Comparison of ENCODE assay signal across 8 mouse cellular contexts in the genomic region with DNA sequence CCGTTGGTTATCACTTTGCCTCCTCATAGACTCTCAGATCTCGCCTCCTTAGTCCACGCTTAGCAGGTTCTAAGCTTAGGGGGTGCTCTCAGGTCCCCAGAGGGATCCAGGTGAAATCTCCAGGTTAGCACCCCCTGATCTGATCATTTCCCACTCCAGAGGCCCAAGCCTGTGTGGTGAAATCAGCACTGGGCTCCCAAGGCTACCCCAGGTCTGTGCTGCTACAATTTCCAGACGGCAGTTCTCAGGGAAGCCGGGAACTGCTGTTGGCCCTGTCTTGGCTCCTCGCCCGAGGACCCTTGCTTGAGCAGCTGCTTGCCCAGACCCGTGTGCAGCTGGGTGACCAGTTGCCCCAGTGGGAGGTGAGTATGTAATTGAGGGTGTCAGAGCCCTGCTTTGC. TPM values are rescaled to one million over a fixed set of nuclear protein-coding genes. Genes with fewer than 3 reads are reported as not detected.
DNase-seq lines count a peak whose midpoint lies in the region; ATAC-seq and TF ChIP-seq lines count a peak whose summit lies in the region.

No protein-coding gene starts in this region.

- TF ChIP-seq POLR2A in bone marrow, adult 2 months (IDR thresholded peaks at IDR 0.05; ENCODE audit: borderline replicate concordance, control insufficient read depth, low read depth, low read length), result no peak

- peak overlapping the region; percentile 71 for H3K4me3 ChIP-seq in kidney, embryonic 14.5 days (ENCODE audit: low read length)
- H3K4me3 ChIP-seq in bone marrow, adult 2 months (replicated peaks; ENCODE audit: control insufficient read depth, low read depth, low read length), result peak overlapping the region; percentile 88
- peak overlapping the region; percentile 71 for H3K4me3 ChIP-seq in hindbrain, embryonic 10.5 days
- H3K4me3 ChIP-seq in midbrain, embryonic 13.5 days (replicated peaks), result peak overlapping the region; percentile 62

- peaks cover 22% of the 10 kb centered on the region; the same call in 1 of the 2 replicates for H3K4me1 ChIP-seq in kidney, embryonic 14.5 days (ENCODE audit: control insufficient read depth, insufficient read depth, low read length)
- peaks cover 2% of the 10 kb centered on the region; the same call in 1 of the 2 replicates for H3K4me1 ChIP-seq in bone marrow, adult 2 months (ENCODE audit: control insufficient read depth, insufficient read depth, low read length)
- peaks cover 38% of the 10 kb centered on the region for H3K4me1 ChIP-seq in hindbrain, embryonic 10.5 days (replicated peaks)
- peaks cover 24% of the 10 kb centered on the region for H3K4me1 ChIP-seq in midbrain, embryonic 13.5 days (replicated peaks)

- H3K27ac ChIP-seq in kidney, embryonic 14.5 days (ENCODE audit: low read depth, low read length), result peak overlapping the region; percentile 73; the same call in 1 of the 2 replicates
- H3K27ac ChIP-seq in bone marrow, adult 2 months (ENCODE audit: control insufficient read depth, insufficient read depth, low read depth, low read length, poor library complexity), result no peak overlapping the region
- peak overlapping the region; percentile 88 for H3K27ac ChIP-seq in hindbrain, embryonic 10.5 days
- H3K27ac ChIP-seq in midbrain, embryonic 13.5 days, result no peak overlapping the region

- peaks cover 8% of the 10 kb centered on the region; the same call in 1 of the 2 replicates for H3K36me3 ChIP-seq in kidney, embryonic 14.5 days (ENCODE audit: control insufficient read depth, insufficient read depth, low read length)
- H3K36me3 ChIP-seq in hindbrain, embryonic 10.5 days, result peaks cover 40% of the 10 kb centered on the region
- peaks cover 9% of the 10 kb centered on the region; the same call in 1 of the 2 replicates for H3K36me3 ChIP-seq in midbrain, embryonic 13.5 days

- WGBS in kidney, embryonic 14.5 days, result 22% methylated on average over 8 of the region's 8 CpGs
- 53% methylated on average over 8 of the region's 8 CpGs for WGBS in bone marrow, adult 2 months
- WGBS in hindbrain, embryonic 10.5 days, result 37% methylated on average over 8 of the region's 8 CpGs
- WGBS in midbrain, embryonic 13.5 days, result 39% methylated on average over 8 of the region's 8 CpGs

- H3K4me2 ChIP-seq in kidney, embryonic 14.5 days (replicated peaks; ENCODE audit: low read depth, low read length), result peak overlapping the region; percentile 70
- peak overlapping the region; percentile 91 for H3K4me2 ChIP-seq in midbrain, embryonic 13.5 days (replicated peaks)

- peak overlapping the region; percentile 68 for H3K9ac ChIP-seq in kidney, embryonic 14.5 days (ENCODE audit: low read depth, low read length)
- peak overlapping the region; percentile 73 for H3K9ac ChIP-seq in midbrain, embryonic 13.5 days (replicated peaks)

- H3K9me3 ChIP-seq in kidney, embryonic 14.5 days (ENCODE audit: control insufficient read depth, low read length), result no peaks in the 10 kb centered on the region
- no peaks in the 10 kb centered on the region for H3K9me3 ChIP-seq in hindbrain, embryonic 10.5 days
- H3K9me3 ChIP-seq in midbrain, embryonic 13.5 days, result no peaks in the 10 kb centered on the region

- no peak for TF ChIP-seq CTCF in bone marrow, adult 2 months (IDR thresholded peaks at IDR 0.05; ENCODE audit: control insufficient read depth, insufficient read depth, low read length)

- DNase-seq in kidney, adult 18-20 months, result no peak
- DNase-seq in hindbrain, embryonic 10.5 days (ENCODE audit: low spot score), result no peak
- DNase-seq in ovary, postnatal 36 days (ENCODE audit: low spot score), result no peak
- DNase-seq in adrenal gland, adult 18-20 months (ENCODE audit: low spot score in 2 of 2), result no peak
- DNase-seq in gastrocnemius, adult 8-10 months (ENCODE audit: low spot score in 2 of 2), result no peak

- ATAC-seq in kidney, embryonic 14.5 days (ENCODE audit: low FRiP score, low TSS enrichment), result no peak
- no peak for ATAC-seq in midbrain, embryonic 13.5 days

- no peaks in the 10 kb centered on the region for H3K27me3 ChIP-seq in kidney, embryonic 14.5 days (ENCODE audit: control insufficient read depth, insufficient read depth, low read length)
- peaks cover 31% of the 10 kb centered on the region for H3K27me3 ChIP-seq in hindbrain, embryonic 10.5 days (ENCODE audit: insufficient read depth, poor library complexity, severe bottlenecking)
- peaks cover 25% of the 10 kb centered on the region for H3K27me3 ChIP-seq in midbrain, embryonic 13.5 days

RNA-seq across cellular contexts. Expression of a gene that starts 0.8 kb away (rescaled TPM):
- 33.0 and 37.4 TPM in 2 replicates for polyA plus RNA-seq in kidney, embryonic 14.5 days (2014; fragmentation: Nextera tagmentation; extraction: Ambion mirVana)
- 7.0 and 16.0 TPM in 2 replicates for polyA plus RNA-seq in bone marrow, adult 2 months (2011; ENCODE audit: insufficient read depth, insufficient read length, low replicate concordance, missing spikeins)
- polyA plus RNA-seq in hindbrain, embryonic 10.5 days (2016; fragmentation: Nextera tagmentation; extraction: Ambion mirVana), result 59.5 and 66.4 TPM in 2 replicates
- polyA plus RNA-seq in midbrain, embryonic 13.5 days (2015; fragmentation: Nextera tagmentation; extraction: Ambion mirVana), result 21.3 and 21.6 TPM in 2 replicates
- under 1 TPM; 0.83 to 0.93 TPM for total RNA-seq in adrenal gland, adult 18-20 months (2021)
- under 1 TPM in 1 of 4 experiments, not detected in 3; 0.22 TPM for total RNA-seq in gastrocnemius, adult 8-10 months (2022)

RNA-seq across cellular contexts. Expression of a gene that starts 10.9 kb away (rescaled TPM):
- 194 and 281 TPM in 2 replicates for polyA plus RNA-seq in kidney, embryonic 14.5 days (2014; fragmentation: Nextera tagmentation; extraction: Ambion mirVana)
- polyA plus RNA-seq in bone marrow, adult 2 months (2011; ENCODE audit: insufficient read depth, insufficient read length, low replicate concordance, missing spikeins), result 166 and 201 TPM in 2 replicates
- polyA plus RNA-seq in hindbrain, embryonic 10.5 days (2016; fragmentation: Nextera tagmentation; extraction: Ambion mirVana), result 84.9 and 97.7 TPM in 2 replicates
- 31.0 and 35.1 TPM in 2 replicates for polyA plus RNA-seq in midbrain, embryonic 13.5 days (2015; fragmentation: Nextera tagmentation; extraction: Ambion mirVana)
- total RNA-seq in adrenal gland, adult 18-20 months (2021), result 100 to 1,000 TPM in 1 of 2 experiments, 10 to 100 TPM in 1; 52.9 to 106 TPM
- 10 to 100 TPM; 53.0 to 78.6 (median 58.5) TPM for total RNA-seq in gastrocnemius, adult 8-10 months (2022)

RNA-seq across cellular contexts. Expression of a gene that starts 17.0 kb away (rescaled TPM):
- 162 and 174 TPM in 2 replicates for polyA plus RNA-seq in kidney, embryonic 14.5 days (2014; fragmentation: Nextera tagmentation; extraction: Ambion mirVana)
- 23.6 and 24.6 TPM in 2 replicates for polyA plus RNA-seq in bone marrow, adult 2 months (2011; ENCODE audit: insufficient read depth, insufficient read length, low replicate concordance, missing spikeins)
- polyA plus RNA-seq in hindbrain, embryonic 10.5 days (2016; fragmentation: Nextera tagmentation; extraction: Ambion mirVana), result 195 and 260 TPM in 2 replicates
- 360 TPM in 2 replicates for polyA plus RNA-seq in midbrain, embryonic 13.5 days (2015; fragmentation: Nextera tagmentation; extraction: Ambion mirVana)
- 10 to 100 TPM; 48.1 to 55.6 TPM for total RNA-seq in adrenal gland, adult 18-20 months (2021)
- 10 to 100 TPM; 22.0 to 27.4 (median 24.3) TPM for total RNA-seq in gastrocnemius, adult 8-10 months (2022)

RNA-seq across cellular contexts. Expression of a gene that starts 28.7 kb away (rescaled TPM):
- 4.2 and 13.9 TPM in 2 replicates for polyA plus RNA-seq in kidney, embryonic 14.5 days (2014; fragmentation: Nextera tagmentation; extraction: Ambion mirVana)
- polyA plus RNA-seq in bone marrow, adult 2 months (2011; ENCODE audit: insufficient read depth, insufficient read length, low replicate concordance, missing spikeins), result not detected in 2 replicates
- 16.4 and 24.8 TPM in 2 replicates for polyA plus RNA-seq in hindbrain, embryonic 10.5 days (2016; fragmentation: Nextera tagmentation; extraction: Ambion mirVana)
- polyA plus RNA-seq in midbrain, embryonic 13.5 days (2015; fragmentation: Nextera tagmentation; extraction: Ambion mirVana), result 24.7 and 30.2 TPM in 2 replicates
- total RNA-seq in adrenal gland, adult 18-20 months (2021), result 1 to 10 TPM; 5.4 to 7.2 TPM
- not detected for total RNA-seq in gastrocnemius, adult 8-10 months (2022)

RNA-seq across cellular contexts. Expression of a gene that starts 58.9 kb away (rescaled TPM):
- 23.0 and 26.2 TPM in 2 replicates for polyA plus RNA-seq in kidney, embryonic 14.5 days (2014; fragmentation: Nextera tagmentation; extraction: Ambion mirVana)
- 17.9 and 20.9 TPM in 2 replicates for polyA plus RNA-seq in bone marrow, adult 2 months (2011; ENCODE audit: insufficient read depth, insufficient read length, low replicate concordance, missing spikeins)
- polyA plus RNA-seq in hindbrain, embryonic 10.5 days (2016; fragmentation: Nextera tagmentation; extraction: Ambion mirVana), result 18.5 and 20.6 TPM in 2 replicates
- 17.2 and 17.4 TPM in 2 replicates for polyA plus RNA-seq in midbrain, embryonic 13.5 days (2015; fragmentation: Nextera tagmentation; extraction: Ambion mirVana)
- 10 to 100 TPM; 61.6 to 89.6 TPM for total RNA-seq in adrenal gland, adult 18-20 months (2021)
- total RNA-seq in gastrocnemius, adult 8-10 months (2022), result 10 to 100 TPM; 38.7 to 43.3 (median 41.8) TPM

Comparison
In these comparisons a context has a peak if more than half of its experiments do, and no peak if none do; other contexts are left out.
1. H3K27ac ChIP-seq: peak in kidney, embryonic 14.5 days (single experiment) and hindbrain, embryonic 10.5 days (single experiment); none in bone marrow, adult 2 months (single experiment) and midbrain, embryonic 13.5 days (single experiment).
2. Peak in every context shown above with its lines, with median percentiles within 50 percentile points of each other: H3K4me3 ChIP-seq.